Mouse (Mus musculus) lung, postnatal 0 days (tissue): ENCODE measurements around the gene Nudt2.

ENCODE experiments used
- CTCF ChIP-seq: IDR thresholded peaks from 2 replicates; pipeline ENCODE4 v1.5.1; 2016; ENCODE audit warnings: antibody characterized with exemption, mild to moderate bottlenecking
- EP300 ChIP-seq: IDR thresholded peaks from 2 replicates; pipeline ENCODE4 v1.6.1; 2016; ENCODE audit warnings: antibody characterized with exemption, mild to moderate bottlenecking, control low read depth

DNA sequence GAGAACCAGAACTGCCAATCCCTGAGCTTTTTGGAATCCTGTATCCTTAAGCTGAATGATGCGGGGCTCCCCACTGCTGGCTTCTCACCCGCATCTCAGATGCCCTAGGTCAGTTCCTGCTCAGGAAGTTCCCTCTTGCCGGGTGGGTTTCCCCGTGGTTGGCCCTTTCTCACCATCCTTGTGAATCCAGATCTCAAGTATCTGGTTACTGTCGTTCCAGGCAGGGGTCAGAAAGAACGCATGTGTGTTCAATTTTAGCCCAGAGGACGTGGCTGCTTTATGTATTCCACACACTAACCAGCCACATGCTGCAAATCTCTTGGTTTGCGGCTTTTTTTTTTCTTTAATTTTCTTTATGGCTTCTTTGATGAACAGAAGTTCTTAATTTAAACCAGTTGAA, 48.8 kb downstream of the Nudt2 start:
- TF ChIP-seq CTCF: no peak
- TF ChIP-seq EP300: no peak
